16 mouse cellular contexts compared by ENCODE assay signal in the genomic region with DNA sequence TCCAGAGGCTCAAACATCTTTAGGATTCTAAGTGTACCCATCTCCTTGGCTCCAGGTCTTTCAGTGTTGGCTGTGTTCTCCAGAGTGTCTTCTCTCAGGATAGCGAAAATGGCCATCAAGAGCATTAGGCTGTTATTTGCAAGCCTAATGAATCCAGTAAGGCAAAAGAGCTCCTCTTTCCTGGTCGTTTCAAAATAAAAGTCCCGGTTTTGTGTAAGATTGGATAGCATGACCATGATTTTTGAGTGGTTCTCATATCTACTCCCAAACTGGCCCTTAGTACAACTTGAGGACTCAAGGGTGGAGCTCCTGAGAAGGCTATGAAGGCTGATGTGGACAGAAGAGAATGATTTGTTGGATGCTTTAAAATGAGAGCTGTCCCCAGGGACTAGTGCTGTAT.
"Had no signal": no experiment of that assay in that cellular context is flagged by ENCODE, and none has a peak within 500 bp of the region (broad histone marks: within the 10 kb centered on the region; RNA-seq: fewer than 3 reads in every experiment).

No protein-coding gene starts in this region.

- H3K36me3 ChIP-seq: limb, embryonic 10.5 days; liver, embryonic 15.5 days; midbrain, embryonic 12.5 days; stomach, embryonic 15.5 days had no signal

- H3K4me2 ChIP-seq: liver, embryonic 11.5 days; liver, embryonic 15.5 days; midbrain, embryonic 12.5 days; stomach, embryonic 15.5 days had no signal

- H3K27ac ChIP-seq: left cerebral cortex, adult 2 months; limb, embryonic 10.5 days; liver, embryonic 15.5 days; macrophage; midbrain, embryonic 12.5 days; stomach, embryonic 15.5 days had no signal

- DNase-seq: kidney, adult 8-10 months; kidney, postnatal 25 days; lung, adult 2 months; lung, postnatal 14 days; right cerebral cortex, postnatal 4 days; spleen, adult 18-20 months; thymus, adult 2 months; thymus, postnatal 36 days had no signal

- H3K4me1 ChIP-seq: liver, embryonic 15.5 days; megakaryocyte, embryonic 14.5 days; stomach, embryonic 15.5 days had no signal

- H3K4me3 ChIP-seq: left cerebral cortex, adult 2 months; limb, embryonic 10.5 days; liver, embryonic 15.5 days; megakaryocyte, embryonic 14.5 days; midbrain, embryonic 12.5 days; stomach, embryonic 15.5 days had no signal

- H3K9ac ChIP-seq: liver, embryonic 15.5 days; midbrain, embryonic 12.5 days; stomach, embryonic 15.5 days had no signal

- H3K9me3 ChIP-seq: limb, embryonic 10.5 days; liver, embryonic 15.5 days; stomach, embryonic 15.5 days had no signal

- H3K27me3 ChIP-seq: liver, embryonic 15.5 days; megakaryocyte, embryonic 14.5 days; midbrain, embryonic 12.5 days; stomach, embryonic 15.5 days had no signal
